Mouse (Mus musculus): Measurements from ENCODE around the gene Peli1. TPM values are rescaled to one million over a fixed set of nuclear protein-coding genes. Genes with fewer than 3 reads are reported as not detected.

The Peli1 gene
- polyA plus RNA-seq (2016; fragmentation: Nextera tagmentation; extraction: Ambion mirVana): 18.3 and 18.7 TPM in 2 replicates

- Histone ChIP-seq H3K36me3 (no peaks in the 10 kb centered on the region), H3K9me3 (replicated peaks) (no peaks in the 10 kb centered on the region), H3K27ac (peak within 1 kb of the TSS; percentile 98), H3K4me1 (peaks cover 19% of the 10 kb centered on the region), H3K4me3 (peak within 1 kb of the TSS; percentile 98), H3K9ac (peak within 1 kb of the TSS; percentile 98), H3K4me2 (peak within 1 kb of the TSS; percentile 79), H3K27me3 (replicated peaks) (no peaks in the 10 kb centered on the region; the same call in 1 of the 2 replicates)
- WGBS (ENCODE audit: insufficient replicate concordance): 1% methylated on average over 24 of the region's 24 CpGs
- peak; percentile 100 for ATAC-seq
Observed at GRCm38 (mm10) chr11:21091067-21091427, at the start of gene Peli1. Peli1 (plus strand) TSS chr11:21091291.

GRCm38 (mm10) chr11:21042590-21042989 is 48.5 kb upstream of the Peli1 start:
- peak; percentile 75 for ATAC-seq
- Histone ChIP-seq H3K27ac (no peak overlapping the region), H3K27me3 (replicated peaks) (peaks cover 13% of the 10 kb centered on the region; the same call in 1 of the 2 replicates), H3K36me3 (no peaks in the 10 kb centered on the region), H3K4me2 (no peak overlapping the region), H3K4me1 (peaks cover 7% of the 10 kb centered on the region), H3K9me3 (replicated peaks) (no peaks in the 10 kb centered on the region), H3K4me3 (no peak overlapping the region), H3K9ac (no peak overlapping the region)
- WGBS (ENCODE audit: insufficient replicate concordance): 45% methylated on average over 5 of the region's 5 CpGs

- no peak for ATAC-seq
- no peaks in the 10 kb centered on the region for H3K36me3 ChIP-seq
- no peak overlapping the region for H3K4me3 ChIP-seq
- peaks cover 7% of the 10 kb centered on the region for H3K4me1 ChIP-seq
- H3K27ac ChIP-seq: no peak overlapping the region
- no peak overlapping the region for H3K9ac ChIP-seq
- H3K9me3 ChIP-seq (replicated peaks): no peaks in the 10 kb centered on the region
- H3K4me2 ChIP-seq: no peak overlapping the region
- 47% methylated on average over 2 of the region's 2 CpGs for WGBS (ENCODE audit: insufficient replicate concordance)
- H3K27me3 ChIP-seq (replicated peaks): peaks cover 13% of the 10 kb centered on the region; the same call in 1 of the 2 replicates
Observed at GRCm38 (mm10) chr11:21046188-21046587, 44.9 kb upstream of the Peli1 start.

GRCm38 (mm10) chr11:21047921-21048320 is 43.2 kb upstream of the Peli1 start:
- H3K27me3 ChIP-seq (replicated peaks): peaks cover 13% of the 10 kb centered on the region; the same call in 1 of the 2 replicates
- WGBS (ENCODE audit: insufficient replicate concordance): 49% methylated on average over 2 of the region's 2 CpGs
- H3K4me3 ChIP-seq: no peak overlapping the region
- H3K4me2 ChIP-seq: no peak overlapping the region
- H3K27ac ChIP-seq: no peak overlapping the region
- H3K9ac ChIP-seq: no peak overlapping the region
- no peak for ATAC-seq
- H3K36me3 ChIP-seq: no peaks in the 10 kb centered on the region
- no peaks in the 10 kb centered on the region for H3K9me3 ChIP-seq (replicated peaks)
- H3K4me1 ChIP-seq: peaks cover 5% of the 10 kb centered on the region

- Histone ChIP-seq H3K4me2 (no peak overlapping the region), H3K9ac (no peak overlapping the region), H3K4me3 (no peak overlapping the region), H3K27me3 (replicated peaks) (no peaks in the 10 kb centered on the region), H3K36me3 (no peaks in the 10 kb centered on the region), H3K9me3 (replicated peaks) (no peaks in the 10 kb centered on the region), H3K4me1 (peaks cover 5% of the 10 kb centered on the region), H3K27ac (no peak overlapping the region)
- ATAC-seq: no peak
- 74% methylated on average over 9 of the region's 9 CpGs for WGBS (ENCODE audit: insufficient replicate concordance)
Observed at GRCm38 (mm10) chr11:21051716-21052115, 39.4 kb upstream of the Peli1 start.

- no peaks in the 10 kb centered on the region for H3K36me3 ChIP-seq
- H3K4me2 ChIP-seq: no peak overlapping the region
- peaks cover 9% of the 10 kb centered on the region for H3K4me1 ChIP-seq
- H3K9me3 ChIP-seq (replicated peaks): no peaks in the 10 kb centered on the region
- H3K27ac ChIP-seq: no peak overlapping the region
- ATAC-seq: no peak
- H3K4me3 ChIP-seq: no peak overlapping the region
- H3K9ac ChIP-seq: no peak overlapping the region
- H3K27me3 ChIP-seq (replicated peaks): no peaks in the 10 kb centered on the region
Observed at GRCm38 (mm10) chr11:21054587-21054986, 36.5 kb upstream of the Peli1 start.

- H3K27me3 ChIP-seq (replicated peaks): no peaks in the 10 kb centered on the region
- 80% methylated on average over 13 of the region's 13 CpGs for WGBS (ENCODE audit: insufficient replicate concordance)
- no peak for ATAC-seq
Observed at GRCm38 (mm10) chr11:21056109-21056850, 34.8 kb upstream of the Peli1 start.

GRCm38 (mm10) chr11:21057511-21058414 is 33.3 kb upstream of the Peli1 start:
- 66% methylated on average over 17 of the region's 17 CpGs for WGBS (ENCODE audit: insufficient replicate concordance)
- H3K4me3 ChIP-seq: no peak overlapping the region
- no peak overlapping the region for H3K27ac ChIP-seq
- peaks cover 4% of the 10 kb centered on the region; the same call in 1 of the 2 replicates for H3K4me1 ChIP-seq
- H3K9me3 ChIP-seq (replicated peaks): no peaks in the 10 kb centered on the region
- H3K9ac ChIP-seq: no peak overlapping the region
- H3K27me3 ChIP-seq (replicated peaks): no peaks in the 10 kb centered on the region
- ATAC-seq: no peak
- H3K4me2 ChIP-seq: no peak overlapping the region
- no peaks in the 10 kb centered on the region for H3K36me3 ChIP-seq

More at GRCm38 (mm10) chr11:21056109-21056850, 34.8 kb upstream of the Peli1 start:
- Histone ChIP-seq H3K4me3 (no peak overlapping the region), H3K9ac (no peak overlapping the region), H3K4me1 (peaks cover 9% of the 10 kb centered on the region), H3K4me2 (no peak overlapping the region), H3K9me3 (replicated peaks) (no peaks in the 10 kb centered on the region), H3K27ac (no peak overlapping the region), H3K36me3 (no peaks in the 10 kb centered on the region)

- no peaks in the 10 kb centered on the region for H3K36me3 ChIP-seq
- 67% methylated on average over 5 of the region's 5 CpGs for WGBS (ENCODE audit: insufficient replicate concordance)
- ATAC-seq: no peak
- H3K4me1 ChIP-seq: peaks cover 4% of the 10 kb centered on the region; the same call in 1 of the 2 replicates
- no peaks in the 10 kb centered on the region for H3K27me3 ChIP-seq (replicated peaks)
- no peak overlapping the region for H3K4me3 ChIP-seq
- no peak overlapping the region for H3K9ac ChIP-seq
- no peak overlapping the region for H3K4me2 ChIP-seq
- H3K9me3 ChIP-seq (replicated peaks): no peaks in the 10 kb centered on the region
- no peak overlapping the region for H3K27ac ChIP-seq
Observed at GRCm38 (mm10) chr11:21058415-21058781, 32.7 kb upstream of the Peli1 start.

- 65% methylated on average over 7 of the region's 7 CpGs for WGBS (ENCODE audit: insufficient replicate concordance)
- Histone ChIP-seq H3K27me3 (replicated peaks) (no peaks in the 10 kb centered on the region), H3K4me1 (peaks cover 4% of the 10 kb centered on the region; the same call in 1 of the 2 replicates), H3K27ac (no peak overlapping the region), H3K36me3 (no peaks in the 10 kb centered on the region), H3K9ac (no peak overlapping the region), H3K4me2 (no peak overlapping the region), H3K4me3 (no peak overlapping the region), H3K9me3 (replicated peaks) (no peaks in the 10 kb centered on the region)
- no peak for ATAC-seq
Observed at GRCm38 (mm10) chr11:21060386-21061074, 30.6 kb upstream of the Peli1 start.

- Histone ChIP-seq H3K27ac (no peak overlapping the region), H3K4me2 (no peak overlapping the region), H3K27me3 (replicated peaks) (no peaks in the 10 kb centered on the region), H3K9ac (no peak overlapping the region), H3K36me3 (no peaks in the 10 kb centered on the region), H3K9me3 (replicated peaks) (no peaks in the 10 kb centered on the region), H3K4me3 (no peak overlapping the region), H3K4me1 (peaks cover 4% of the 10 kb centered on the region; the same call in 1 of the 2 replicates)
- 73% methylated on average over 8 of the region's 8 CpGs for WGBS (ENCODE audit: insufficient replicate concordance)
- no peak for ATAC-seq
Observed at GRCm38 (mm10) chr11:21061075-21061403, 30.1 kb upstream of the Peli1 start.

GRCm38 (mm10) chr11:21061431-21061830 is 29.7 kb upstream of the Peli1 start:
- Histone ChIP-seq H3K9me3 (replicated peaks) (no peaks in the 10 kb centered on the region), H3K36me3 (no peaks in the 10 kb centered on the region), H3K4me2 (no peak overlapping the region), H3K27me3 (replicated peaks) (no peaks in the 10 kb centered on the region), H3K27ac (no peak overlapping the region), H3K4me1 (peaks cover 4% of the 10 kb centered on the region; the same call in 1 of the 2 replicates), H3K9ac (no peak overlapping the region), H3K4me3 (no peak overlapping the region)
- ATAC-seq: no peak
- WGBS (ENCODE audit: insufficient replicate concordance): 74% methylated on average over 8 of the region's 8 CpGs

All from liver, embryonic 12.5 days (tissue).